Mouse (Mus musculus) stomach, postnatal 0 days (tissue): ENCODE measurements at regions not wholly inside any gene's neighbourhood (a gene's known extent, or its start where the extent isn't known, plus 50 kb on each side); places are given as distances from the start of the nearest gene placed in this dataset.

ENCODE experiments used
- ATAC-seq: fragments of 200-750 bp; cut with Nextera tagmentation; 2 replicates; pipeline ENCODE4 v1.8.0; 2017; ENCODE audit not compliant: low FRiP score, low TSS enrichment
- DNase-seq: peaks from one replicate; pipeline ENCODE4 v3.0.0-alpha.2; 2016; ENCODE audit warnings: low spot score
- H3K27ac ChIP-seq: fragments of 300-500 bp; sonication (generic); replicated peaks from 2 replicates; pipeline ENCODE4 v1.5.1; 2014; ENCODE audit warnings: mild to moderate bottlenecking, control low read depth
- H3K27me3 ChIP-seq: fragments of 300-500 bp; sonication (generic); 2 replicates; pipeline ENCODE4 v1.6.1; 2014; ENCODE audit warnings: low read length; ENCODE audit not compliant: control insufficient read depth, insufficient read depth
- H3K36me3 ChIP-seq: fragments of 300-500 bp; sonication (generic); 2 replicates; pipeline ENCODE4 v1.6.1; 2014; ENCODE audit warnings: low read length, mixed read lengths; ENCODE audit not compliant: control insufficient read depth, insufficient read depth
- H3K4me1 ChIP-seq: fragments of 300-500 bp; sonication (generic); replicated peaks from 2 replicates; pipeline ENCODE4 v1.6.1; 2014; ENCODE audit warnings: antibody characterized with exemption; ENCODE audit not compliant: control insufficient read depth, insufficient read depth
- H3K4me2 ChIP-seq: fragments of 300-500 bp; sonication (generic); replicated peaks from 2 replicates; pipeline ENCODE4 v1.6.1; 2014; ENCODE audit warnings: low read depth, mild to moderate bottlenecking, control low read depth, moderate library complexity
- H3K4me3 ChIP-seq: fragments of 300-500 bp; sonication (generic); 2 replicates; pipeline ENCODE4 v1.5.1; 2014; ENCODE audit warnings: low read depth, low read length, control low read depth
- H3K9ac ChIP-seq: fragments of 300-500 bp; sonication (generic); 2 replicates; pipeline ENCODE4 v1.6.1; 2014; ENCODE audit warnings: mild to moderate bottlenecking, low read length, control low read depth, mixed read lengths
- H3K9me3 ChIP-seq: fragments of 300-500 bp; sonication (generic); 2 replicates; pipeline ENCODE4 v1.6.1; 2016; ENCODE audit warnings: low read length; ENCODE audit not compliant: control insufficient read depth
- CTCF ChIP-seq: IDR thresholded peaks from 2 replicates; pipeline ENCODE4 v1.5.1; 2016; ENCODE audit warnings: antibody characterized with exemption, low read depth, mild to moderate bottlenecking, moderate library complexity
- EP300 ChIP-seq: optimal IDR thresholded peaks from 2 replicates; pipeline ENCODE3; 2016; ENCODE audit warnings: antibody characterized with exemption
- WGBS: fragments of 180-500 bp; shearing (Covaris S2); extraction: QIAGEN DNeasy Blood & Tissue Kit; methylation state at CpG from one replicate; pipeline ENCODE4 v1.1.7; 2014; 5-methylcytosine and 5-hydroxymethylcytosine counted together

GRCm38 (mm10) chr16:42456335-42456984, 116.0 kb upstream of the Gap43 start:
- Histone ChIP-seq H3K9ac (no peak overlapping the region), H3K9me3 (no peaks in the 10 kb centered on the region), H3K27me3 (no peaks in the 10 kb centered on the region), H3K4me2 (no peak overlapping the region), H3K27ac (no peak overlapping the region), H3K36me3 (no peaks in the 10 kb centered on the region), H3K4me1 (no peaks in the 10 kb centered on the region), H3K4me3 (no peak overlapping the region)
- ATAC-seq (no peak), DNase-seq (no peak)
- WGBS = 74% methylated on average over 8 of the region's 8 CpGs
- TF ChIP-seq CTCF (no peak), EP300 (no peak)

DNA sequence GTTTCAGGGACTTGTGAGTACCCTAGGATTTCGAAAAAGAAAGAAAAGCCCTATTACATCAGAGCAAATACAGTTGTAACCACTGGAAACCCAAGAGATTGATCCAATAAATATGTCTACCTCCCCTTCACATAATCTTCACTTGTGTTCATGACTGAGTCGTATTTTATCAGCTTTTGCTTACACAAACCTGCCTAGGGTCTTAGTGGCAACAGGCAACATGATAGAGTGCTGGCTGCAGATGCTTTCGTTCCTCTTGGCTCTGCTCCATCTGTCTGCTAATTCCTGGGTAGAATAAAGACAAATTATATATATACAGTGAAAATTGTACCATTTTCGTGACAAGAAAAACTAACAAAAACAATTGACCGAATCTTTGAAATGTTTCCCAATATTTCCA, 112.9 kb upstream of the Gap43 start:
- 36% methylated on average over 5 of the region's 5 CpGs for WGBS
- no peak for TF ChIP-seq EP300
- TF ChIP-seq CTCF = no peak

DNA sequence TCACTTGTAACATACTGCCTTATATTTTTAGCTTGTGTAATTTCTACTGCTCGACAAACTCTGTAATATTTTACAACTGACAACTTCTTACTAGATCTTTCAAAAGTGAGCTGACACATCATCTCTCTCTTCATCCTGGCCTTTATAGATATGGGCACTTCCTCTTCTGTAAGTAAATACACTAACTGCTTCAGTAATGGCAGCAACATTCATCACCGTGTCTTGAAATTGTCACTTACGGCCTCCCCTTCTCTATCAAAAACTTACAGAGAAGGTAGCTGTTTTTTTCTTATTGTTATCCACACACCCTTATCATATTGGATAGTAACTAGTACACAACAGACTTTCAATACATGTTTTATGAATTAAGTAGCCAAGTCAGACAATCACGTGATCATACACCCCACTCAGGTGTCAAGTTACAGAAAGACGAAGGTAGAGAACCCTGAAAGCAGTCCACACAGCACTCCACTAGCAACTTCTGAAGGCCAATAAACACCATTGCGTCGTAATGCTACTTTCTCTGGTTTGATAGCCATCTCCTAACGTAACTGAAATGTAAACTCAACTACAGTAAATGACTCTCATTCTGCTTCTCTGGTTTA, 109.5 kb upstream of the Gap43 start:
- 77% methylated on average over 8 of the region's 8 CpGs for WGBS
- TF ChIP-seq CTCF (no peak), EP300 (no peak)
- ATAC-seq (no peak), DNase-seq (no peak)
- H3K4me1 ChIP-seq = no peaks in the 10 kb centered on the region
- H3K9ac ChIP-seq = no peak overlapping the region
- H3K4me3 ChIP-seq = no peak overlapping the region
- H3K36me3 ChIP-seq = no peaks in the 10 kb centered on the region
- no peak overlapping the region for H3K4me2 ChIP-seq
- no peaks in the 10 kb centered on the region for H3K27me3 ChIP-seq
- no peak overlapping the region for H3K27ac ChIP-seq
- no peaks in the 10 kb centered on the region for H3K9me3 ChIP-seq

More for the DNA sequence above, 112.9 kb upstream of the Gap43 start:
- no peak overlapping the region for H3K4me3 ChIP-seq
- DNase-seq = no peak
- H3K4me2 ChIP-seq = no peak overlapping the region
- no peaks in the 10 kb centered on the region for H3K4me1 ChIP-seq
- no peaks in the 10 kb centered on the region for H3K36me3 ChIP-seq
- H3K9me3 ChIP-seq = no peaks in the 10 kb centered on the region
- no peak overlapping the region for H3K9ac ChIP-seq
- no peaks in the 10 kb centered on the region for H3K27me3 ChIP-seq
- ATAC-seq = no peak
- no peak overlapping the region for H3K27ac ChIP-seq

DNA sequence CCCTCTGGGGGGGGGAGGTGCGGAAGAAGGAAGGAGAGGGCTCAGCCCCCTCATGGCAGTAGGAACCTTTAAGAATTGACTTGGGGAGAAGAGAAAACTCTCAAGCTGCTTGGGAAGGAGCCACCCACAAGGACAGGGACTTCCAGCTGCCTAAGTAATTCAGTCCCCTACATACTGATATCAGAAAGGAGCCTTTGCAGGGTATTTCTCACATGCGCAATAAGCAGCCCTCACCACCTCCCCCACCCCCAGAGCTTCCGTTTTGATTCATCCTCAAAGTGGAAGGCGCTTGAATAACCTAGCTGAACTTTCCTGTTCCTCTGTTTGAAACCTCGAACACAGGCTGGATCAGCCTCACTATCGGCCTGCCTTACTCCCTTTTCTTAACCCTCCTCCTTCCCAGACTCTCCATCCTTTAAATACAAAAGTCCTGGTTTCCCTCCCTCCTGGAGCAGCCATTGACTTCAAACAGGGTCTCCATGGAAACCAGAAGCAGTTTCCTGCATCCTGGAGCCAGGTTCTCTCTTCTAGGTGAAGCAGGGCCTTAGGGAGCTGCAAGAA, 104.5 kb upstream of the Gap43 start:
- DNase-seq (no peak), ATAC-seq (no peak)
- Histone ChIP-seq H3K4me3 (no peak overlapping the region), H3K4me1 (no peaks in the 10 kb centered on the region), H3K9me3 (no peaks in the 10 kb centered on the region), H3K27ac (no peak overlapping the region), H3K27me3 (no peaks in the 10 kb centered on the region), H3K4me2 (no peak overlapping the region), H3K36me3 (no peaks in the 10 kb centered on the region), H3K9ac (no peak overlapping the region)
- WGBS = 31% methylated on average over 6 of the region's 6 CpGs
- TF ChIP-seq EP300 (no peak), CTCF (no peak)

DNA sequence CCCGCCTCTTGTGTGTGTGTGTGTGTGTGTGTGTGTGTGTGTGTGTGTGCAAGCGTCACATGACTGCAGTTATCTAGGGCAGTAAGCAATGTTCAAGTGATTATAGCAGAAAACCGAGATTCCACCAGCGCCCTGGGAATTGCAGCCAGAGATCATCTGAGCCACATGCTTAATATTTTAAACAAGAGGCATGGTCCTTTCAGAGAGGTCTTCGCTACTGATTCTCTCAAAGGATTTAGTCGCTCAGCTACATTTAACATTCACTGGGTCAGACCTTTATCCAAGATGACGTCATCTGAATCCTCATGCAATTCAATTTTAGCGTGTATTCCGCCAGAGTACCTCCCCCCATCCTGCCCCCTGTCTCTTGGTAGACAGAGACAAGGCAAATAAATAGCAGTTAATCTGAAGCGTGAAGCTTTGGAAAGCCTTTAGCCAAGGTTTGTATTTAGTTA, 104.0 kb upstream of the Gap43 start:
- TF ChIP-seq CTCF (no peak), EP300 (no peak)
- Histone ChIP-seq H3K9me3 (no peaks in the 10 kb centered on the region), H3K4me2 (no peak overlapping the region), H3K27me3 (no peaks in the 10 kb centered on the region), H3K9ac (no peak overlapping the region), H3K27ac (no peak overlapping the region), H3K4me1 (no peaks in the 10 kb centered on the region), H3K36me3 (no peaks in the 10 kb centered on the region), H3K4me3 (no peak overlapping the region)
- WGBS = 35% methylated on average over 10 of the region's 10 CpGs
- DNase-seq (no peak), ATAC-seq (no peak)

DNA sequence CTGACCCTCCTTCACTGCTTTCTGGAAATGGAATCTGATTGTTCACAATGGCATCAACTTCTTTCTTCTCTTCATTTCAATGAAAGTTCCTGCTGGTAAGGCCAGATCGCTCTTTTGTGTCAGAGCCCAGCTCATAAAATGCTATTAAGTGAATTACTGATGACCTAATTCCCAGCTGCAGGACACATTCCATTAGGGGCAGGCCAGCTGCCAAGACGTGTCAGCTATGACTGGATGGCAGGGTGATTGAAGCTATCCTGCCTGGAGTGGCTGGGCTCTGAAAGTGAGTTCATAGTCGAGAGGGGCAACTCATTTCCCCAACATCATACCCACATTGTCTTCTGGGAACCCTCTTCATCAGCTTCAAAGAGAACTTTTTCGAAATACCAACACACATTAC, 100.4 kb upstream of the Gap43 start:
- no peak for TF ChIP-seq CTCF
- no peak for TF ChIP-seq EP300
- Histone ChIP-seq H3K27me3 (no peaks in the 10 kb centered on the region), H3K9ac (no peak overlapping the region), H3K4me2 (no peak overlapping the region), H3K9me3 (no peaks in the 10 kb centered on the region), H3K4me1 (no peaks in the 10 kb centered on the region), H3K27ac (no peak overlapping the region), H3K36me3 (no peaks in the 10 kb centered on the region), H3K4me3 (no peak overlapping the region)
- DNase-seq (no peak), ATAC-seq (no peak)
- 44% methylated on average over 4 of the region's 4 CpGs for WGBS
